Mouse (Mus musculus) ES-Bruce4 (cell line): ENCODE results near the gene Rcor2.

Experiments
- CTCF ChIP-seq: IDR thresholded peaks from one replicate; pipeline ENCODE4 v1.8.1; 2011; ENCODE audit warnings: low read depth, low read length
- EP300 ChIP-seq: IDR thresholded peaks from 2 replicates; pipeline ENCODE4 v1.6.1; 2011; ENCODE audit warnings: low read depth, low read length; ENCODE audit not compliant: insufficient read depth

DNA sequence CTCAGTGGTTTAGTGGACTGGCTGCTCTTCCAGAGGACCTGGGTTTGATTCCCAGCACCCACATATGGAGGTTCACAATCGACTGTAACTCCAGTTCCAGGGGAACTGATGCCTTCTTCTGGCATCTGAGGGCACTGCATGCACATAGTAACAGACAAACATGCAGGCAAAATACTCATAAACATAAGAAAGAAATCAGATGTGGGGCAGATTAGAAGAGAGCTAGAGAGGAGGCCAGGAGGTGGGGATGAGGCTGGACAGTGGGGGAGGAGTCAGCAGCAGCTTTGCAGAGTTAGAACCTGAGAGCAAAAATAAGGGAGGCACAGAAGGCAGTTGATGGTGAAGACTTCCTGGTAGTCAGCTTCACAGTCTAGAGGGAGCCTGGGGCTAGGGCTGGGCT is 4.5 kb upstream of the Rcor2 start:
- TF ChIP-seq CTCF: no peak
- TF ChIP-seq EP300: 0 out of 2 replicates have a peak, but pooled peaks have one; percentile 19
